Mouse (Mus musculus): ENCODE data around the gene Rab11fip4.

DNA sequence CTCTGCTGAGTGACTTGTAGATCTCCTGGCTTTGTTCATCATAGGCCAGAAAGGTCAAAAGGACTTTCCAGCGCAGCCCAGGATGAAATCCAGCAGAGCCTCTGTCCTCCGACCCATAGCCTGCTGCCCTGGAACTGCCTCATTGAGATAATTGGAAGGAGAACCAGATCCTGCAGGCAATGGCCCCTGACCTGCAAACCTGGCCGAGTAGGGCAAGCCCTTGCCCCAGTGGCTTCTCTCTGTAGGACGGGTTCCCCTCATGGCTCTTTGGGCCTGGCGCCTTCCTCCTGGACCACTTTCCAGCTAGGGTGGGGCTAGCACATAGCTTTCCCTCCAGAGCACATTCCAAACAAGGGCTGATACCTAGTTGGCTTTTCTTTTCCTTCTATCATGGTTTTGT, 131.8 kb downstream of the Rab11fip4 start:
- TF ChIP-seq POLR2A (IDR thresholded peaks at IDR 0.05; ENCODE audit: low read depth, low read length) (no peak), CTCF (IDR thresholded peaks at IDR 0.05; ENCODE audit: extremely low read depth, insufficient read depth, insufficient read length, insufficient replicate concordance) (no peak)
